Mouse (Mus musculus) kidney, postnatal 10 days (tissue): Measurements from ENCODE around the gene Arhgef40.
"Not testable (repeated sequence)": the region's sequence is repeated elsewhere in the genome, so short reads cannot be mapped to it uniquely, and the experiment has no call there.

ENCODE experiments used
- DNase-seq: peaks from one replicate; pipeline ENCODE4 v3.0.0; 2021; ENCODE audit warnings: mixed read lengths

The Arhgef40 gene

DNA sequence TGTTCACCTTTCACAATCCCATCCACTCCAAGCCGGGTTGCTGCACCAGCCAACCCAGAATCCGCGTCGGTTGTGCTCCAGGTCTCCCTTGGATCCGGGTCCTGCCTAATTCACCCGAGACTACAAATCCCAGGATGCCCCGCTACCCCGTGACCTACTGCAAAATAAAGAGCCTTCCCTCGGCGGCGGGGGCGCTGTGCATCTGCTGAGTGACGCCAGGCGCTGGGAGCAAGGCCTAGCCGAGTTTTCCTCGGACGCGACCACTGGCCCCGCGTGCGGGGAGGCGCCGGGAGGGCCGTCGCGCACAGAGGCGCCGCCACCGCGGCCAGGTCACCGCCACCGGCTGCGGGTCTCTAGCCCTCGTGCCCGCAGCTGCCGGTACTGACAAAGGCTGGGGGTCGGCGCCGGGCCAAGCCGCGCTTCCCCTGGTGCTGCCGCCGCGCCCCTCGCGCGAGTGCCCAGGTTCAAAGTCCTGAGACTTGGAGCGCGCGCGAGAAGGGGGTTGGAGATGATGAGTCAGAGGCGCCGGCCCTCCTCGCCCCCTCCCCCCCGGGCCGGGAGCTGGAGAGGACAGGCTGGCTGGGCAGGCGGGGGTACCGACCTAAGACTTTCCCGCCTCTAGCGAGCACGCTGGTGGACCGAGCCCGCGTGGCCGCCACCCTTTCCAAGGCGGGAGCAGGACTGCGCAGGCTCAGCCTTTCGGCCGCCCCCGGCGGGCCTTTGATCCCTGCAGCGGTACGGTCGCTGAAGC is 35.2 kb downstream of the Arhgef40 start:
- peak; percentile 98 for DNase-seq

DNA sequence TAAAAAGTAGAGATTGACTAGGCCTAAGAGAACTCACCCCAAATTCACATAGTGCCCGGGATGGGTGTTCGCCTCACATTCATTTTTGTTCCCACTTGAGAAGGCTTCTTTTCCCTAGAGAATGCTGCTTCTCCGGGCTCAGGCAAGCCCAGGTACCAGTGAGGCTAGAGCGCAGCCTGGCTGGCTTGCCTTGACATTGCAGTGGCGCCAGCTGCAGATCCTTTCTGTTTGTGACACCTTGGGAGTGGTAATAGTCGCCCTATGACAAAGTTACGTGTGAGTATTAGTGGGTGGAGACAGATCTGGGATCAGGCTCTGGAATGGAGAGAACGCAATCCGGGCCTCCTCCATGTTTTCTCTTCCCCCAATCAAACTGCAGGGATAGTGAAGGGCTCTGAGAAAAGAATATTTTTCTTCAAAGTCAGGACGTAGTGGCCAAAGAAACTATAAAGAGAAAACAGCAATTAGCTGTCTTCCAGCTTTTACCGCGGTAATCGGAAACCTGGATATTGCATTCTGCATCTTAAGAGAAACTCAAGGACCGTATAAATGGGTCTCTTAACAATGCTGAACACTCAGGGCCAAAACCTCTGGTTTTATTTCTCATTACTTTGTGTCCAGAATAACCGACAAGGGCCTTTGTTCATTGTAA is 36.1 kb downstream of the Arhgef40 start, which contains the start of gene Zfp219:
TSS of gene Zfp219 (minus strand) at position 248 of the 652 bp plus-strand sequence.
- DNase-seq = peak; percentile 86

DNA sequence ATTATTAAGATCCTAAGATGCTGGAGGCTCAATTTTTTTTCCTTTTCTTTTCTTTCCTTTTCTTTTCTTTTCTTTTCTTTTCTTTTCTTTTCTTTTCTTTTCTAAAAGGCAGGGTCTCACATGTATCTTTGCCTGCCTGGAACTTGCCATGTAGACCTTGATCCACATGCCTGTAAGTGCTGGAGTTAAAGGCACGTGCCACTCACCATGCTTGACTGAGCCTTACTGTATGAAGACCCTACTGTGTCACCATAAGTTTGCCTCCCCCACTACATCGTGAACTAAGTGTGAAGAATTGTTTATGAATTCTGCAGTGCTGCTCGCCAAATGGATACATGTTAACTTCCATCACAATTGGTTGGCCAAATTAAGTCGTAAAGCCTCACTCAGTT is 36.6 kb downstream of the Arhgef40 start:
- DNase-seq = no peak

DNA sequence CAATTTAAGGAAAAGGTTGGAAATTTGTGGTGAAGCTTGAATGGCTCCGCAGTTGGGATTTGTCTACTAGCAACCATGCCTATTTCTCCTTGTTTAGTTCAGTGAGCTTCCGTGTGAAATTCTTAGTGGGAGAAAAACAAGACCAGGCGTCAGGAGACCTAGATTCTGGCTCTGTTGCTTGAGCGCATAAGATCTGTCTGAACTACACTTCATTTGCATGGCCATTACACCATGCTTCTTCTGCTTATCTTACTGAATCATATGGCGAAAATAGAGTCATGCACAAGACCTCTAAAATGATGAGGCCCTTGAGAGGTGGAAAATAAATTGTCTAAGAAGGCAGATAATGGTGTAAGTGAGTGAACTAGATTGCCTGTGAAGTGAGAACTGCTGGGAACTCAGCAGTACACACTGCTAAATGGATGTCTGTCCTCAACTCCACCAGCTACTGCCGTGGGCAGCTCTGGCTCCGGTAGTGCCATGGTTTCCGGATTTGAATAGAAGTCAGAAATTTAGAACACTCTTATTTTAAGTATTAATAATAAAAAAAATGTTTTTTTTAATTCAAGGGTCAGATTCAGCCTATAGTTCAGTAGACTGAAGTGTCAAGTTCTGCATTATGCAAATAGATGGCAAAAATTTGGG is 37.2 kb downstream of the Arhgef40 start:
- no peak for DNase-seq

DNA sequence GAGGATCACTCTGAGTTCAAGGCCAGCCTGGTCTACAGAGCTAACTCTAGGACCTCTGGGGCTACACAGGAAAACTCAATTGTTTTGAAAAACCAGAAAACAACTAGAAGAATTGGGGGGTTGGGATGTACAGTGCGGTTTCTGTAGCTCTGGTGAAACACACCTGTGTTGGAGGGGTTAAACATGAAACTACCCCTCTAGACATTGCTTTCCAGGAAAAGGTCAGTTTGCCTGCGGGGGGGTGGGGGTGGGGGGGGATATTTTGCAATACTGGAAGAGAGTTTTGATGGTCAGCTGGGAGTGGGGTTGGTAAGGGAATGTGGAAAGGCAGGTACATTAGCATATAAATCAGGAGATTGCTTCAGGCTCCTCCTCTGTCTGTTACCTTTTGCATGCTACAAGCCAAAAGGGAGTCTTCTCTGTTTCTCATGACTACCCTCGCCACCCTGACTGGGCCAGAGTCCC is 37.8 kb downstream of the Arhgef40 start:
- DNase-seq = no peak

DNA sequence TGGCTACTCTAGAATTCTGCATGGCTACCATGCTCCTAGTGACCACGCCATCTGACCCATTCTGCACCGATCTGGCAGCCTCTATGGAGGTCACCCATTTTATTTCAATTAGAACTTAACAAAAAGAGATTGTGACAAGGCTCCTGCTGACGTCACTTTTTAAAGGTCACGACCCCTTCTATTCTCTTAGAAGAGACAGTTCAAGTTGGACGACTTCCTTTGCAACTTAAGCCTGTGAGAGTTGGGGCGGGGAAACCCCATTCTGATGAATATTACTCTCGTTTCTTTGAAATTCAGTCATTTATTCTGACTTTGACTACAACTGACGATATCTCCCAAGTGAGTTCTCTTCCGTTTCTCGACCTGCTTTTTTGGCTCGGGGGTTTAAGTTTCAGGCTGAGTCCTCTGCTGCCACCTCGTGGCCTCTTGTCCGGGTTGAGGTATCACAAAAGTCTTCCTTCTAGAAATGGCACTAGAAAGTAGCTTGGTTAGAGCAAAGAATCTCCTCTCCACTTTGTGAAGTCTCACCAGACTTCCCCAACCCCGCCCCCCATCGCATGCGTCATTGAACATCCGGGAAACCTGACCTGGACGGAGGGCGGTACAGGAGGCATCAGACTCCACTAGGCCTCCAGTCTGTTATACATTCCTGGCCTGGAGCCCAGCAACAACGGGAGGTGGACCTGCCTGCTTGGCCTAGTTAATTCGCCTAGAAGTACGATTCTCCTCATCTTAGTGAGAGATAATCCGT is 38.4 kb downstream of the Arhgef40 start:
- DNase-seq = peak; percentile 97

DNA sequence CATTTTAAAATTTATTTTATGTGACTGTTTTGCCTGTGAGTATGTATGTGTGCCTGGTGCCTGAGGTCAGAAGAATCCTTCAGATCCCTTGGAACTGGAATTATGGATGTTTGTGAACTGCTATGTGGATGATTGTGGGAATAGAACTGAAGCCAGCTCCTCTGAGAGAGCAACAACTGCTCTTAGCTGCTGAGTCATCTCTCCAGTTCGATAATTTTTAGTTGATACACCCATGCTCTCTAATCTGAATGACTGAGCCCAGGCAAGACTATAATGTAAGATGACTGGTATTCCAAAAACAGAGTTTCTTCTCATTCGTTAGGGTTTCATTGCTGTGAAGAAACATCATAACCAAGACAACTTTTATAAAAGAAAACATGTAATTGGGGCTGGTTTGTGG is 39.6 kb downstream of the Arhgef40 start:
- no peak for DNase-seq

DNA sequence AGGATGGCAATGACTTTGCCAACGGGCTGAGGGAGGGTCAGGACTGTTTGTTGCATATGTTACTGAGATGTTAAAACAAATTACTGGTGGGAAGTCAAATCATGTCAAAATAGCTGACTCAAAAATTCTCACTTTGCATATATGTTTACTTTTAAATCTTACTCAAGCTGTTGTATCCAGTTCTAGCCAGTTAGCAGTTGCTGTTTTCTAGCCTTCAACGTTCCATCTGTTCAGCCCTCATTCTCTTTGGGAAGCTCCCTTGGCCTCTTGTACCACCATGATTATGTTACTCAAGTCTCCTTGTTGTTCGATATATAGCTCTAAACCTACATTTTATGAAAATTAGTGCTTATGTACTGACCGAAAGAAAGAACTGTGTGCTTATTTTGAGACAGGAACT is 41.8 kb downstream of the Arhgef40 start:
- no peak for DNase-seq

DNA sequence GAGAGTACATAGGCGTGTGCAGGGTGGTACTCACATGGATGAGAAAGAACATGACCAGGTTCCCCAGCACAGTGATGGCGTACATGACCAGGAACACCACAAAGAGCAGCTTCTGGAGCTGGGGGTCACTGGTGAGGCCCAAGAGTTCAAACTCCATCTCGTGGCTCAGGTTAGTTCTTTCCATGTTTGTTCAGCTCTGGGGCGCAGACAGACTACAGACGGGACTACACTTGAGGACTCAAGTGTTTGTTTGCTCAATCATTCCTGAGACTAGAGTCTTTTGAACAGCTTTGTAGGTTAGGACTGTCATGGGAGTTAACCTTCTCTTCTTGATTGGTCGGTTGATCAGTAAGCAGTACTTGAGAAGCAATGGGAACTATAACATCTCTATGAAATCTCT is 51.4 kb downstream of the Arhgef40 start:
- no peak for DNase-seq

DNA sequence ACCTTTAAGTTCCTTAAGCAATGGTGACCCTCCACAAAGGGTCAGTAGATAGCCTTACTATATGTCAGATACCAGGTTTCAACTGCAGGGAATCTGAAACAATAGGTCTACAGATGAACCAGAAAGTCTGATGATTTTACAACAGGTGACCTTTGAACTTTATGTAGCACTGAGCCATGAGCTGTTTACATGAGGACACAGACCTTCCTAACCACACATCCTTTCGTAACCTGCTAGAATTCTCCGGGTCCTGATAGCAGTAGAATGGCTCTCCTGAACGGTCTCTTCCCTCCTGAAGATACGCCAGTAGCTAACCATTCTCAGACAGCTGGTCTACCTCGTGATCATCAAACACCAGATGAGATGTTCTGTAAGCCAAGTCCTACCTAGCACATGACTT is 54.8 kb downstream of the Arhgef40 start:
- no peak for DNase-seq

DNA sequence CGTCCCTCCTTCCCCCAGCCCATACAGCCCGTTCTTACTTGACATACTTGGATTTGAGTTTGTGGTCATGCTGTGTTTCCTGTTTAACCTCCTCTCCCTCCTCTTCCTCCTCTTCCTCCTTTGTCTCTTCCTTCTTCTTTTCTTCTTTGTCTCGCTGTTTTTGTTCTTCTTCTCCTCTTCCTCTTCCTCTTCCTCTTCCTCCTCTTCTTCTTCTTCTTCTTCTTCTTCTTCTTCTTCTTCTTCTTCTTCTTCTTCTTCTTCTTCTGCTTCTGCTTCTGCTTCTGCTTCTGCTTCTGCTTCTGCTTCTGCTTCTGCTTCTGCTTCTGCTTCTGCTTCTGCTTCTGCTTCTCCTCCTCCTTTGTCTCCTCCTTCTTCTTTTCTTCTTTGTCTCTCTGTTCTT is 57.8 kb downstream of the Arhgef40 start, which contains the start of gene Olfr221:
TSS of gene Olfr221 (minus strand) at position 101 of the 400 bp plus-strand sequence.
- not testable (repeated sequence) for DNase-seq

DNA sequence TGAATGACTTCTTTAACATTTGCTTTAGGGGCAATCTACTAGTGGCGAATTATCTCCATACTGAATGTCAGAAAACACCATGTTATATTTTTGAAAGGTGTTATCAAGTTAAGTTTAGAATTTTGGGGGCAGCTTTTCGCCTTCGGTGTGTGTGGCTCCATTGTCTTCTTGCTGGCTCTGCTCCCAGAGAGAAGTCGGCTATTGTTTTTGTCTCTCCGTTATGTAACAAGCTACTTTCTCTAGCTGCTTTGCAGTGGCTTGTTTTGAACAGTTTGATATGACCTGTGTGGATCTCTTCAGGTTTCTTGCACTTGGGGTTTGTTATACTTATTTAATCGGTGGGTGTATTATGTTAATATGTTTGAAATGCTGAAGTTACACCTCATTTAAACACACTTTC is 58.9 kb downstream of the Arhgef40 start:
- no peak for DNase-seq

DNA sequence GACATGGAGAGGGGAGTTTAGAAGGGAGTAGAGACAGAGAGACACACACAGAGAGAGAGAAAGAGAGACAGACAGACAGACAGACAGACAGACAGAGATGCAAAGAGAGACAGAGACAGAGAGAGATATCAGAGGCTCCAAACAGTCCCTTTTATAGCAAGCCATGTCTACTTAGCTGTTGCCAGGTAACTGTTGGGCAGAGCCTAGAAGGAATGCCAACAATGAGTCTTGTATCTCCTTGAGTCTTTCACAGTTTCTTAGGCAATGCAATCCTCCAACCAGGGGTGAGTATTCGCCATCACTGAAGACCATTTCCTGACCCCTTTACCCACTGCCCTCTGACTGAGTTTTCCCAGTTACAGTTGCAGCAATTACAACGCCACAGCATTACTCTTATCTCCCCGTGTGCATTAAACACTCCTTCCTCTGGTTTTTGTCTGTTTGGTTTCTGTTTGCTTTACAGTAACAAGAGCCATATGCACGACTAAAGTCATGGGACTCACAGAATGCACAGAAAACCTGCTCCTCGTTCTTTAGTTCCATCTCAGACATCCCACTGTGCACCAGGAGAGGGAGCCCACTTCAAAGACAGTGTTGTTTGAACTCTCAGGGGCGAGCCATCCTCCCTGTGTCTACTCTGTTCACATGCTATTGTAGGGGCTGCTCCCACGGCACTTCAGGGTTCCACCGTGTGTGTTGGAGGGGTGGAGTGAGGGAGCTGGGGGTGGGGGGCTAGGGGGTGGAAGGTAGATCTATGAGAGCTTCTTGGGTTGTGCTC is 60.6 kb downstream of the Arhgef40 start:
- peak; percentile 64 for DNase-seq

DNA sequence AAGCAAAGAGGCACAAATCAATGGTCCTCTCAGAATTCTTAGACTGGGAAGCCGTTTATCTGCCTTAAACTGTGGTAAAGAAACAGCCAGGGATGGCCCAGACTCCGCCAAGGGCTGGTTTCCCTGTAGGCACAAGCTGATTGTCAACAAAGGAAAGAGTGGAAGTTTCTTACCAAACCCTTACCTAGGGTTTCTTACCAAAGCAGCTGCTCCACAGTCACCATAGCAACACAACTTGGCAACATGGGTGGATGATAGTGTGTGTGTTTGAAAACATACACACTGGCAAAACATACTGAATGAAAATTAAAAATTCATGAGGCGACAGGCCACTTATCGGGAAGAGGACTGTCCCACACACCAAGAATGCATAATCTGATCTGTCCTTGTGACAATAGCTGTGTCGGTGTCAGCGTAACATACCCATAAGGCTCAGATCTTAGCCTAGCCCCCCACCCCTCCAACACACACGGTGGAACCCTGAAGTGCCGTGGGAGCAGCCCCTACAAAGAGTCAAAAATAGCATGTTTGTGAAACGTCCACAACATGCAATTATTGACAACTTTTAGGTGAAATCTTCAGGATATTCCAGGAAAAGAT is 61.5 kb downstream of the Arhgef40 start:
- DNase-seq = no peak

DNA sequence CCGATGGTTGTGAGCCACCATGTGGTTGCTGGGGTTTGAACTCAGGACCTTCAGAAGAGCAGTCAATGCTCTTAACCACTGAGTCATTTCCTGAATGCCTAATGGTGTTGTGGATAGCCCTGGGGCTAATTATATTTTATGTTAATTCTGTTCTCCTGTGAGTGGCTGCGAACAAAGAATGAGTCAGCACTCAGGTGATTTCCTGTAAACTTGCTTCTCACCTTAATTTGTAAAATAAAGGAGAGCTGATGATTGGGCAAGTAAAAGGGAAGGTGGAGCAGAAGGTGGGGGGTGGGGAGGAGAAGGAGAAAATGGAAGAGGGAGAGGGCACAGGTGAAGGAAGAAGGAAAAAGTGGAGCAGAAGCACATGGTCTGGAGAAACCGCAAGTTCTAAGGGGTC is 68.2 kb downstream of the Arhgef40 start:
- not testable (repeated sequence) for DNase-seq
